Mouse (Mus musculus): ENCODE results near the gene Tmem8b. TPM values are rescaled to one million over a fixed set of nuclear protein-coding genes. Genes with fewer than 3 reads are reported as not detected.

Tmem8b gene
- polyA plus RNA-seq, 1 experiment from 2014 or later, result 0.22 TPM

GRCm38 (mm10) chr4:43703439-43703838 is 34.7 kb downstream of the Tmem8b start:
- WGBS (ENCODE audit: insufficient replicate concordance), result 51% methylated on average over 6 of the region's 6 CpGs
- Histone ChIP-seq H3K4me3 (ENCODE audit: low read depth, low read length) (no peak overlapping the region), H3K27ac (ENCODE audit: low read length) (no peak overlapping the region), H3K27me3 (ENCODE audit: control insufficient read depth, insufficient read depth, low read depth, low read length) (no peaks in the 10 kb centered on the region), H3K9ac (ENCODE audit: low read depth, low read length) (no peak overlapping the region), H3K4me1 (ENCODE audit: control insufficient read depth, low read depth, low read length) (no peaks in the 10 kb centered on the region), H3K36me3 (ENCODE audit: control insufficient read depth, insufficient read depth) (no peaks in the 10 kb centered on the region), H3K4me2 (ENCODE audit: low read depth, low read length) (no peak overlapping the region), H3K9me3 (replicated peaks; ENCODE audit: control insufficient read depth, low read length) (no peaks in the 10 kb centered on the region)
- no peak for ATAC-seq (ENCODE audit: low read depth)

- no peak overlapping the region for H3K4me3 ChIP-seq (ENCODE audit: low read depth, low read length)
- no peak overlapping the region for H3K27ac ChIP-seq (ENCODE audit: low read length)
- H3K36me3 ChIP-seq (ENCODE audit: control insufficient read depth, insufficient read depth), result no peaks in the 10 kb centered on the region
- no peak overlapping the region for H3K9ac ChIP-seq (ENCODE audit: low read depth, low read length)
- H3K9me3 ChIP-seq (replicated peaks; ENCODE audit: control insufficient read depth, low read length), result no peaks in the 10 kb centered on the region
- ATAC-seq (ENCODE audit: low read depth), result no peak
- WGBS (ENCODE audit: insufficient replicate concordance), result 84% methylated on average over 8 of the region's 8 CpGs
- no peaks in the 10 kb centered on the region for H3K4me1 ChIP-seq (ENCODE audit: control insufficient read depth, low read depth, low read length)
- H3K27me3 ChIP-seq (ENCODE audit: control insufficient read depth, insufficient read depth, low read depth, low read length), result no peaks in the 10 kb centered on the region
- no peak overlapping the region for H3K4me2 ChIP-seq (ENCODE audit: low read depth, low read length)
Measured at GRCm38 (mm10) chr4:43703851-43704250, 35.1 kb downstream of the Tmem8b start.

- Histone ChIP-seq H3K27me3 (ENCODE audit: control insufficient read depth, insufficient read depth, low read depth, low read length) (0 out of 2 replicates have a peak, but pooled peaks cover 2% of the 10 kb centered on the region), H3K9ac (ENCODE audit: low read depth, low read length) (no peak overlapping the region), H3K36me3 (ENCODE audit: control insufficient read depth, insufficient read depth) (no peaks in the 10 kb centered on the region), H3K27ac (ENCODE audit: low read length) (no peak overlapping the region), H3K4me1 (ENCODE audit: control insufficient read depth, low read depth, low read length) (no peaks in the 10 kb centered on the region), H3K4me3 (ENCODE audit: low read depth, low read length) (no peak overlapping the region), H3K4me2 (ENCODE audit: low read depth, low read length) (no peak overlapping the region), H3K9me3 (replicated peaks; ENCODE audit: control insufficient read depth, low read length) (no peaks in the 10 kb centered on the region)
- 69% methylated on average over 13 of the region's 13 CpGs for WGBS (ENCODE audit: insufficient replicate concordance)
- ATAC-seq (ENCODE audit: low read depth), result no peak
Measured at GRCm38 (mm10) chr4:43705991-43706390, 37.2 kb downstream of the Tmem8b start.

GRCm38 (mm10) chr4:43709869-43710268 is 41.1 kb downstream of the Tmem8b start, which contains the start of gene Olfr71:
Gene Olfr71, minus strand, starts transcription at chr4:43710255.
- WGBS (ENCODE audit: insufficient replicate concordance), result 50% methylated on average over 6 of the region's 6 CpGs
- H3K27ac ChIP-seq (ENCODE audit: low read length), result no peak within 1 kb of the TSS
- 0 out of 2 replicates have a peak, but pooled peaks cover 4% of the 10 kb centered on the region for H3K27me3 ChIP-seq (ENCODE audit: control insufficient read depth, insufficient read depth, low read depth, low read length)
- no peaks in the 10 kb centered on the region for H3K9me3 ChIP-seq (replicated peaks; ENCODE audit: control insufficient read depth, low read length)
- no peaks in the 10 kb centered on the region for H3K36me3 ChIP-seq (ENCODE audit: control insufficient read depth, insufficient read depth)
- H3K9ac ChIP-seq (ENCODE audit: low read depth, low read length), result no peak within 1 kb of the TSS
- H3K4me2 ChIP-seq (ENCODE audit: low read depth, low read length), result no peak within 1 kb of the TSS
- ATAC-seq (ENCODE audit: low read depth), result no peak
- no peak within 1 kb of the TSS for H3K4me3 ChIP-seq (ENCODE audit: low read depth, low read length)
- H3K4me1 ChIP-seq (ENCODE audit: control insufficient read depth, low read depth, low read length), result no peaks in the 10 kb centered on the region

GRCm38 (mm10) chr4:43711821-43712220 is 43.0 kb downstream of the Tmem8b start:
- ATAC-seq (ENCODE audit: low read depth), result no peak
- H3K4me2 ChIP-seq (ENCODE audit: low read depth, low read length), result no peak overlapping the region
- peaks cover 4% of the 10 kb centered on the region; the same call in 1 of the 2 replicates for H3K27me3 ChIP-seq (ENCODE audit: control insufficient read depth, insufficient read depth, low read depth, low read length)
- no peak overlapping the region for H3K4me3 ChIP-seq (ENCODE audit: low read depth, low read length)
- no peak overlapping the region for H3K9ac ChIP-seq (ENCODE audit: low read depth, low read length)
- 2% methylated on average over 2 of the region's 2 CpGs for WGBS (ENCODE audit: insufficient replicate concordance)
- no peaks in the 10 kb centered on the region for H3K9me3 ChIP-seq (replicated peaks; ENCODE audit: control insufficient read depth, low read length)
- no peak overlapping the region for H3K27ac ChIP-seq (ENCODE audit: low read length)
- no peaks in the 10 kb centered on the region for H3K4me1 ChIP-seq (ENCODE audit: control insufficient read depth, low read depth, low read length)
- H3K36me3 ChIP-seq (ENCODE audit: control insufficient read depth, insufficient read depth), result no peaks in the 10 kb centered on the region

- peaks cover 4% of the 10 kb centered on the region; the same call in 1 of the 2 replicates for H3K27me3 ChIP-seq (ENCODE audit: control insufficient read depth, insufficient read depth, low read depth, low read length)
- 38% methylated on average over 7 of the region's 7 CpGs for WGBS (ENCODE audit: insufficient replicate concordance)
- no peak for ATAC-seq (ENCODE audit: low read depth)
- H3K4me2 ChIP-seq (ENCODE audit: low read depth, low read length), result no peak overlapping the region
- H3K27ac ChIP-seq (ENCODE audit: low read length), result no peak overlapping the region
- no peaks in the 10 kb centered on the region for H3K36me3 ChIP-seq (ENCODE audit: control insufficient read depth, insufficient read depth)
- H3K9me3 ChIP-seq (replicated peaks; ENCODE audit: control insufficient read depth, low read length), result no peaks in the 10 kb centered on the region
- H3K4me3 ChIP-seq (ENCODE audit: low read depth, low read length), result no peak overlapping the region
- H3K4me1 ChIP-seq (ENCODE audit: control insufficient read depth, low read depth, low read length), result no peaks in the 10 kb centered on the region
- no peak overlapping the region for H3K9ac ChIP-seq (ENCODE audit: low read depth, low read length)
Measured at GRCm38 (mm10) chr4:43713652-43714219, 45.0 kb downstream of the Tmem8b start.

- no peak overlapping the region for H3K4me3 ChIP-seq (ENCODE audit: low read depth, low read length)
- WGBS (ENCODE audit: insufficient replicate concordance), result 51% methylated on average over 15 of the region's 16 CpGs
- H3K4me1 ChIP-seq (ENCODE audit: control insufficient read depth, low read depth, low read length), result no peaks in the 10 kb centered on the region
- no peaks in the 10 kb centered on the region for H3K27me3 ChIP-seq (ENCODE audit: control insufficient read depth, insufficient read depth, low read depth, low read length)
- no peak overlapping the region for H3K9ac ChIP-seq (ENCODE audit: low read depth, low read length)
- H3K9me3 ChIP-seq (replicated peaks; ENCODE audit: control insufficient read depth, low read length), result no peaks in the 10 kb centered on the region
- H3K27ac ChIP-seq (ENCODE audit: low read length), result no peak overlapping the region
- H3K4me2 ChIP-seq (ENCODE audit: low read depth, low read length), result no peak overlapping the region
- no peak for ATAC-seq (ENCODE audit: low read depth)
- H3K36me3 ChIP-seq (ENCODE audit: control insufficient read depth, insufficient read depth), result no peaks in the 10 kb centered on the region
Measured at GRCm38 (mm10) chr4:43720491-43721228, 51.9 kb downstream of the Tmem8b start.

GRCm38 (mm10) chr4:43722191-43722590 is 53.4 kb downstream of the Tmem8b start:
- Histone ChIP-seq H3K27me3 (ENCODE audit: control insufficient read depth, insufficient read depth, low read depth, low read length) (no peaks in the 10 kb centered on the region), H3K27ac (ENCODE audit: low read length) (no peak overlapping the region), H3K9me3 (replicated peaks; ENCODE audit: control insufficient read depth, low read length) (no peaks in the 10 kb centered on the region), H3K4me2 (ENCODE audit: low read depth, low read length) (no peak overlapping the region), H3K4me3 (ENCODE audit: low read depth, low read length) (no peak overlapping the region), H3K9ac (ENCODE audit: low read depth, low read length) (no peak overlapping the region), H3K4me1 (ENCODE audit: control insufficient read depth, low read depth, low read length) (no peaks in the 10 kb centered on the region), H3K36me3 (ENCODE audit: control insufficient read depth, insufficient read depth) (no peaks in the 10 kb centered on the region)
- 69% methylated on average over 4 of the region's 4 CpGs for whole genome bisulfite sequencing (ENCODE audit: insufficient replicate concordance)
- ATAC-seq (ENCODE audit: low read depth), result no peak

- Histone ChIP-seq H3K4me2 (ENCODE audit: low read depth, low read length) (no peak overlapping the region), H3K36me3 (ENCODE audit: control insufficient read depth, insufficient read depth) (no peaks in the 10 kb centered on the region), H3K9me3 (replicated peaks; ENCODE audit: control insufficient read depth, low read length) (no peaks in the 10 kb centered on the region), H3K27ac (ENCODE audit: low read length) (no peak overlapping the region), H3K4me1 (ENCODE audit: control insufficient read depth, low read depth, low read length) (peaks cover 1% of the 10 kb centered on the region), H3K4me3 (ENCODE audit: low read depth, low read length) (no peak overlapping the region), H3K9ac (ENCODE audit: low read depth, low read length) (no peak overlapping the region), H3K27me3 (ENCODE audit: control insufficient read depth, insufficient read depth, low read depth, low read length) (no peaks in the 10 kb centered on the region)
- WGBS (ENCODE audit: insufficient replicate concordance), result 13% methylated on average over 1 of the region's 1 CpGs
- ATAC-seq (ENCODE audit: low read depth), result no peak
Measured at GRCm38 (mm10) chr4:43724764-43725163, 56.0 kb downstream of the Tmem8b start.
